Mouse (Mus musculus): ENCODE data around the gene Prdm16. TPM values are rescaled to one million over a fixed set of nuclear protein-coding genes. Genes with fewer than 3 reads are reported as not detected.

Gene Prdm16
- total and polyA plus RNA-seq, 3 experiments, result not detected

- Histone ChIP-seq H3K9ac (ENCODE audit: insufficient read depth, low read depth) (no peak overlapping the region), H3K4me1 (ENCODE audit: control insufficient read depth in 1 of 2, insufficient read depth in 2 of 2) (no peaks in the 10 kb centered on the region), H3K27ac (ENCODE audit: insufficient read depth, low read depth) (no peak overlapping the region), H3K9me3 (replicated peaks; ENCODE audit: low read length) (peaks cover 95% of the 10 kb centered on the region), H3K4me3 (replicated peaks in 1 of 3; ENCODE audit: low read depth in 2 of 3, low read length in 2 of 3, poor library complexity in 1 of 3) (no peak overlapping the region), H3K36me3 (replicated peaks in 1 of 2; ENCODE audit: control insufficient read depth in 1 of 2, insufficient read depth in 1 of 2, low read length in 1 of 2) (no peaks in the 10 kb centered on the region), H3K27me3 (replicated peaks) (no peaks in the 10 kb centered on the region), H3K4me2 (ENCODE audit: insufficient read depth, low read depth, poor library complexity, severe bottlenecking) (no peak overlapping the region), H3K79me2 (replicated peaks; ENCODE audit: control insufficient read depth, extremely low read depth, insufficient read depth, poor library complexity, severe bottlenecking) (no peaks in the 10 kb centered on the region)
- TF ChIP-seq USF2 (conservative IDR thresholded peaks at IDR 0.05; ENCODE audit: low read depth, low read length), result no peak
- no peak for TF ChIP-seq PAX5 (IDR thresholded peaks at IDR 0.05; ENCODE audit: low read length)
- no peak for TF ChIP-seq GABPA (IDR thresholded peaks at IDR 0.05; ENCODE audit: insufficient replicate concordance, low read depth, low read length)
- TF ChIP-seq MAZ (IDR thresholded peaks at IDR 0.05; ENCODE audit: low read depth, low read length), result no peak
- TF ChIP-seq MAFK (IDR thresholded peaks at IDR 0.05; ENCODE audit: insufficient replicate concordance, low read length), result no peak
- no peak for TF ChIP-seq NELFE (IDR thresholded peaks at IDR 0.05; ENCODE audit: low read depth, low read length)
- TF ChIP-seq MEF2A (IDR thresholded peaks at IDR 0.05; ENCODE audit: borderline replicate concordance, low read depth, low read length), result no peak
- TF ChIP-seq CHD1 (IDR thresholded peaks at IDR 0.05; ENCODE audit: low read depth, low read length), result no peak
- no peak for TF ChIP-seq MAX (IDR thresholded peaks at IDR 0.05; ENCODE audit: low read length)
- no peak for TF ChIP-seq ETS1 (conservative IDR thresholded peaks at IDR 0.05; ENCODE audit: low read depth, low read length)
- TF ChIP-seq POLR2AphosphoS2 (IDR thresholded peaks at IDR 0.05; ENCODE audit: low read depth, low read length), result no peak
- TF ChIP-seq MYC (IDR thresholded peaks at IDR 0.05; ENCODE audit: low read depth, low read length), result no peak
- TF ChIP-seq NRF1 (IDR thresholded peaks at IDR 0.05; ENCODE audit: low read depth, low read length), result no peak
- dilution Hi-C loops (cut with MboI; ENCODE audit: extremely low pct_ligation_motif_present, extremely low pct_unique_long_range_greater_than_20kb, low sequenced_read_pairs), result no loop called here
- in situ Hi-C loops (cut with MboI; ENCODE audit: low pct_ligation_motif_present, low pct_unique_long_range_greater_than_20kb, low sequenced_read_pairs), result no loop called here
- DNase-seq (ENCODE audit: extremely low read depth), result no peak
Measured at GRCm38 (mm10) chr4:154492268-154492667, 144.4 kb downstream of the Prdm16 start.

- DNase-seq (ENCODE audit: extremely low read depth), result no peak
- TF ChIP-seq ZNF384 (IDR thresholded peaks at IDR 0.05; ENCODE audit: low read depth, low read length) (no peak), NRF1 (IDR thresholded peaks at IDR 0.05; ENCODE audit: low read depth, low read length) (no peak), SMC3 (IDR thresholded peaks at IDR 0.05; ENCODE audit: low read depth, low read length) (no peak), BHLHE40 (IDR thresholded peaks at IDR 0.05; ENCODE audit: low read depth, low read length) (no peak), PAX5 (IDR thresholded peaks at IDR 0.05; ENCODE audit: low read length) (no peak), CHD1 (IDR thresholded peaks at IDR 0.05; ENCODE audit: low read depth, low read length) (no peak), TCF12 (IDR thresholded peaks at IDR 0.05; ENCODE audit: low read depth, low read length) (no peak), ELF1 (IDR thresholded peaks at IDR 0.05; ENCODE audit: low read depth, low read length) (no peak), NELFE (IDR thresholded peaks at IDR 0.05; ENCODE audit: low read depth, low read length) (no peak), EP300 (IDR thresholded peaks at IDR 0.05; ENCODE audit: low read length) (no peak), ZC3H11A (IDR thresholded peaks at IDR 0.05; ENCODE audit: low read depth, low read length) (no peak), UBTF (IDR thresholded peaks at IDR 0.05; ENCODE audit: low read depth, low read length) (no peak), E2F4 (IDR thresholded peaks at IDR 0.05; ENCODE audit: insufficient replicate concordance, low read depth, low read length) (no peak), MYC (IDR thresholded peaks at IDR 0.05; ENCODE audit: low read depth, low read length) (no peak), MXI1 (IDR thresholded peaks at IDR 0.05; ENCODE audit: low read depth, low read length) (no peak), MAX (IDR thresholded peaks at IDR 0.05; ENCODE audit: low read length) (no peak), KAT2A (IDR thresholded peaks at IDR 0.05; ENCODE audit: insufficient replicate concordance, low read length) (no peak), ZMIZ1 (IDR thresholded peaks at IDR 0.05; ENCODE audit: low read depth, low read length) (no peak), JUND (conservative IDR thresholded peaks at IDR 0.05; ENCODE audit: low read depth, low read length) (no peak)
- Histone ChIP-seq H3K27ac (ENCODE audit: insufficient read depth, low read depth) (no peak overlapping the region), H3K4me3 (replicated peaks in 1 of 3; ENCODE audit: low read depth in 2 of 3, low read length in 2 of 3, poor library complexity in 1 of 3) (no peak overlapping the region), H3K4me2 (ENCODE audit: insufficient read depth, low read depth, poor library complexity, severe bottlenecking) (no peak overlapping the region), H3K9me3 (replicated peaks; ENCODE audit: low read length) (peaks cover 89% of the 10 kb centered on the region), H3K36me3 (replicated peaks in 1 of 2; ENCODE audit: control insufficient read depth in 1 of 2, insufficient read depth in 1 of 2, low read length in 1 of 2) (no peaks in the 10 kb centered on the region), H3K27me3 (replicated peaks) (no peaks in the 10 kb centered on the region), H3K9ac (ENCODE audit: insufficient read depth, low read depth) (no peak overlapping the region), H3K4me1 (ENCODE audit: control insufficient read depth in 1 of 2, insufficient read depth in 2 of 2) (no peaks in the 10 kb centered on the region), H3K79me2 (replicated peaks; ENCODE audit: control insufficient read depth, extremely low read depth, insufficient read depth, poor library complexity, severe bottlenecking) (no peaks in the 10 kb centered on the region)
- dilution Hi-C loops (cut with MboI; ENCODE audit: extremely low pct_ligation_motif_present, extremely low pct_unique_long_range_greater_than_20kb, low sequenced_read_pairs), result no loop called here
- in situ Hi-C loops (cut with MboI; ENCODE audit: low pct_ligation_motif_present, low pct_unique_long_range_greater_than_20kb, low sequenced_read_pairs), result no loop called here
Measured at GRCm38 (mm10) chr4:154488031-154488430, 148.6 kb downstream of the Prdm16 start.
